Mouse (Mus musculus) G1E (cell line): Measurements from ENCODE around the gene Fam50a. TPM values are rescaled to one million over a fixed set of nuclear protein-coding genes. Genes with fewer than 3 reads are reported as not detected.

Source experiments
- ATAC-seq: 2 replicates; pipeline ENCODE4 v1.8.0; 2016; ENCODE audit warnings: mild to moderate bottlenecking; ENCODE audit not compliant: insufficient number of reproducible peaks, poor library complexity, low FRiP score, severe bottlenecking; ENCODE audit errors: extremely low read depth
- DNase-seq: peaks from one replicate; pipeline ENCODE4 v3.0.0; 2012; ENCODE audit warnings: low spot score
- H3K27me3 ChIP-seq: 2 replicates; pipeline ENCODE4 v1.6.1; 2012; ENCODE audit warnings: mild to moderate bottlenecking, low read length, inconsistent platforms; ENCODE audit not compliant: insufficient read depth
- H3K36me3 ChIP-seq: replicated peaks from 2 replicates; pipeline ENCODE3; 2012; ENCODE audit warnings: mild to moderate bottlenecking, inconsistent platforms
- H3K4me1 ChIP-seq: 2 replicates; pipeline ENCODE4 v1.6.1; 2012; ENCODE audit warnings: low read depth, low read length, inconsistent platforms, mixed read lengths; ENCODE audit not compliant: insufficient read depth
- H3K4me3 ChIP-seq: 2 replicates; pipeline ENCODE4 v1.5.1; 2012; ENCODE audit warnings: low read depth, mild to moderate bottlenecking, inconsistent platforms, low read length, moderate library complexity, mixed read lengths
- H3K9me3 ChIP-seq: replicated peaks from 2 replicates; pipeline ENCODE4 v1.6.1; 2012; ENCODE audit warnings: inconsistent platforms
- CTCF ChIP-seq: IDR thresholded peaks from 2 replicates; pipeline ENCODE4 v1.5.1; 2012; ENCODE audit warnings: low read depth, low read length, inconsistent platforms, mixed read lengths
- GATA1 ChIP-seq: IDR thresholded peaks from 2 replicates; pipeline ENCODE4 v1.6.1; 2012; ENCODE audit warnings: borderline replicate concordance, low read length, inconsistent platforms, mixed read lengths
- GATA2 ChIP-seq: IDR thresholded peaks from 2 replicates; pipeline ENCODE4 v1.6.1; 2012; ENCODE audit warnings: low read depth, low read length, inconsistent platforms, borderline replicate concordance
- POLR2AphosphoS5 ChIP-seq: IDR thresholded peaks from 2 replicates; pipeline ENCODE4 v1.6.1; 2012; ENCODE audit warnings: low read depth, low read length, inconsistent platforms; ENCODE audit not compliant: insufficient replicate concordance
- TAL1 ChIP-seq: conservative IDR thresholded peaks from 2 replicates; pipeline ENCODE4 v1.6.1; 2012; ENCODE audit warnings: low read depth, low read length, inconsistent platforms, mixed read lengths
- polyA plus RNA-seq: library from polyadenylated mRNA; stranded (reverse); fragments of >175 nt; gene quantifications from 2 replicates; pipeline ENCODE4 v1.2.3, GENCODE M21; 2012
- total RNA-seq, 2 experiments: library from RNA; stranded (forward) in 1 of 2; stranded (reverse) in 1 of 2; fragments of 200-1000 nt in 1 of 2; fragments of >200 nt in 1 of 2; fragmentation: Nextera tagmentation in 1 of 2; gene quantifications; 2 replicates each; pipeline ENCODE4 v1.2.3; 2014 to 2017

The Fam50a gene
- total and polyA plus RNA-seq, 3 experiments: 37.9 to 99.8 (median 44.5) TPM

DNA sequence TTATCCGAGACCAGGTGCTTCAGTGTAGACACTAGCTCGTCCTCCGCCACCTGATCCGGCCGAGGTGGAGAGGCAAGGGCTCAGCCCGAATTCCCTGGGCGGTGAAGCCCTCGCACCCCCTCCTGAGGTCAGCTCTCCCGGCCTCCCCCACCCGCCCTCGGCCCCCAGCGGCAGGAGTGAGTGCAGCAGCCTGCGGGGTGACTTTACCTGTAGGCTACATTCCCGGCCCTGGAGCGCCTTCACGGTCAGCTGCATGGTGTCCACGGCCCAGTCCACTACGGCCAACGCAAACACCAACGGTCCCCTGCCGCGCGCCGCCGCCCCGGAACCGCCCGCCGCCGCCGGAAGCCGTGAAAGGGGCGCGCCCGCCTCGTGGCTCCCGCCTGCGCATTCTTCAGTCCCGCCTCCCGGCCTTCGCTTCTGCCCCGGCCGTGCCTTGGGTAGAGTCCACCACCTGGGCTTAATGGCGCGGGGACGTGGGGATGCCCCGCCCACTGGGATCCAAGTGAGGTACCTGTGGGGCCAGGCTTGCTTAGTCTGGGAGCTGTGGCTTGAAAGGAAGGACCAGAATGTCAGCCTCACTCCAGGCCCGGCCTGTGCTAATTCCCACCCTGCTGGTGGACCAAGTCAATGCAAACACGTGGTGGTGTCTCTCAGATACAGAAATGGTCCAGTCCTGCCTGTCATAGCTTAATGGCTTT is 55.5 kb downstream of the Fam50a start:
- DNase-seq: peak; percentile 36

More for the DNA sequence above, 55.5 kb downstream of the Fam50a start:
- peak overlapping the region; percentile 79 for H3K4me3 ChIP-seq
- TF ChIP-seq CTCF: no peak
- TF ChIP-seq GATA2: no peak
- TF ChIP-seq TAL1: no peak
- TF ChIP-seq GATA1: no peak
- TF ChIP-seq POLR2AphosphoS5: no peak
- H3K9me3 ChIP-seq: no peaks in the 10 kb centered on the region
- H3K4me1 ChIP-seq: peaks cover 33% of the 10 kb centered on the region
- ATAC-seq: 0 out of 2 replicates have a peak, but pooled peaks have one; percentile 22
- no peaks in the 10 kb centered on the region for H3K27me3 ChIP-seq
- peaks cover 42% of the 10 kb centered on the region for H3K36me3 ChIP-seq

Other genes with a start within 250 kb of the Fam50a start
- not detected in 2 replicates for gene Opn1mw, start 185.6 kb upstream of the Fam50a start, total RNA-seq (2014; fragmentation: Nextera tagmentation)
- not detected in 2 replicates for gene Opn1mw, start 185.6 kb upstream of the Fam50a start, total RNA-seq (2017)
- gene Opn1mw, start 185.6 kb upstream of the Fam50a start, polyA plus RNA-seq: not detected in 2 replicates
- 40.1 and 44.3 TPM in 2 replicates for gene Mecp2, start 177.7 kb upstream of the Fam50a start, total RNA-seq (2014; fragmentation: Nextera tagmentation)
- 18.1 and 21.2 TPM in 2 replicates for gene Mecp2, start 177.7 kb upstream of the Fam50a start, total RNA-seq (2017)
- 47.7 and 50.3 TPM in 2 replicates for gene Mecp2, start 177.7 kb upstream of the Fam50a start, polyA plus RNA-seq
- not detected in 2 replicates for gene Tex28, start 145.2 kb upstream of the Fam50a start, total RNA-seq (2014; fragmentation: Nextera tagmentation)
- gene Tex28, start 145.2 kb upstream of the Fam50a start, total RNA-seq (2017): not detected in 2 replicates
- gene Tex28, start 145.2 kb upstream of the Fam50a start, polyA plus RNA-seq: not detected in 2 replicates
- gene Tktl1, start 135.8 kb upstream of the Fam50a start, total RNA-seq (2014; fragmentation: Nextera tagmentation): not detected in 2 replicates
- 0.38 and 0.52 TPM in 2 replicates for gene Tktl1, start 135.8 kb upstream of the Fam50a start, total RNA-seq (2017)
- not detected in 2 replicates for gene Tktl1, start 135.8 kb upstream of the Fam50a start, polyA plus RNA-seq
- 91.2 and 93.7 TPM in 2 replicates for gene Flna, start 63.2 kb upstream of the Fam50a start, total RNA-seq (2014; fragmentation: Nextera tagmentation)
- gene Flna, start 63.2 kb upstream of the Fam50a start, total RNA-seq (2017): 172 and 186 TPM in 2 replicates
- gene Flna, start 63.2 kb upstream of the Fam50a start, polyA plus RNA-seq: 41.2 and 47.1 TPM in 2 replicates
- 179 and 186 TPM in 2 replicates for gene Emd, start 58.3 kb upstream of the Fam50a start, total RNA-seq (2014; fragmentation: Nextera tagmentation)
- 77.4 and 84.2 TPM in 2 replicates for gene Emd, start 58.3 kb upstream of the Fam50a start, total RNA-seq (2017)
- 39.7 and 56.5 TPM in 2 replicates for gene Emd, start 58.3 kb upstream of the Fam50a start, polyA plus RNA-seq
- gene Rpl10, start 42.2 kb upstream of the Fam50a start, total RNA-seq (2014; fragmentation: Nextera tagmentation): 3,507 and 3,613 TPM in 2 replicates
- gene Rpl10, start 42.2 kb upstream of the Fam50a start, total RNA-seq (2017): 1,842 and 1,992 TPM in 2 replicates
- gene Rpl10, start 42.2 kb upstream of the Fam50a start, polyA plus RNA-seq: 832 and 1,009 TPM in 2 replicates
- gene Taz, start 31.1 kb upstream of the Fam50a start, total RNA-seq (2014; fragmentation: Nextera tagmentation): 65.1 and 74.6 TPM in 2 replicates
- 31.4 and 43.4 TPM in 2 replicates for gene Taz, start 31.1 kb upstream of the Fam50a start, total RNA-seq (2017)
- gene Taz, start 31.1 kb upstream of the Fam50a start, polyA plus RNA-seq: 27.9 and 29.8 TPM in 2 replicates
- 25.0 and 25.1 TPM in 2 replicates for gene Dnase1l1, start 30.7 kb upstream of the Fam50a start, total RNA-seq (2014; fragmentation: Nextera tagmentation)
- gene Dnase1l1, start 30.7 kb upstream of the Fam50a start, total RNA-seq (2017): 45.4 and 48.7 TPM in 2 replicates
- gene Dnase1l1, start 30.7 kb upstream of the Fam50a start, polyA plus RNA-seq: 0.23 and 0.34 TPM in 2 replicates
- gene Atp6ap1, start 15.9 kb upstream of the Fam50a start, total RNA-seq (2014; fragmentation: Nextera tagmentation): 129 and 137 TPM in 2 replicates
- gene Atp6ap1, start 15.9 kb upstream of the Fam50a start, total RNA-seq (2017): 265 and 297 TPM in 2 replicates
- gene Atp6ap1, start 15.9 kb upstream of the Fam50a start, polyA plus RNA-seq: 10.4 and 11.2 TPM in 2 replicates
- 239 and 405 TPM in 2 replicates for gene Gdi1, start 8.0 kb upstream of the Fam50a start, total RNA-seq (2014; fragmentation: Nextera tagmentation)
- gene Gdi1, start 8.0 kb upstream of the Fam50a start, total RNA-seq (2017): 27.7 and 30.6 TPM in 2 replicates
- 31.8 and 35.0 TPM in 2 replicates for gene Gdi1, start 8.0 kb upstream of the Fam50a start, polyA plus RNA-seq
- gene Plxna3, start 16.0 kb downstream of the Fam50a start, total RNA-seq (2014; fragmentation: Nextera tagmentation): 20.5 and 24.0 TPM in 2 replicates
- gene Plxna3, start 16.0 kb downstream of the Fam50a start, total RNA-seq (2017): 3.0 and 4.6 TPM in 2 replicates
- 18.8 and 19.4 TPM in 2 replicates for gene Plxna3, start 16.0 kb downstream of the Fam50a start, polyA plus RNA-seq
- 36.5 and 47.9 TPM in 2 replicates for gene Lage3, start 40.6 kb downstream of the Fam50a start, total RNA-seq (2014; fragmentation: Nextera tagmentation)
- 32.5 and 36.9 TPM in 2 replicates for gene Lage3, start 40.6 kb downstream of the Fam50a start, total RNA-seq (2017)
- 5.0 and 5.2 TPM in 2 replicates for gene Lage3, start 40.6 kb downstream of the Fam50a start, polyA plus RNA-seq
- gene Ubl4a, start 60.2 kb downstream of the Fam50a start, total RNA-seq (2014; fragmentation: Nextera tagmentation): 29.0 and 31.2 TPM in 2 replicates
- 15.6 and 20.6 TPM in 2 replicates for gene Ubl4a, start 60.2 kb downstream of the Fam50a start, total RNA-seq (2017)
- 16.6 and 26.4 TPM in 2 replicates for gene Ubl4a, start 60.2 kb downstream of the Fam50a start, polyA plus RNA-seq
- 8.5 and 11.0 TPM in 2 replicates for gene Slc10a3, start 60.3 kb downstream of the Fam50a start, total RNA-seq (2014; fragmentation: Nextera tagmentation)
- gene Slc10a3, start 60.3 kb downstream of the Fam50a start, total RNA-seq (2017): 5.2 and 8.7 TPM in 2 replicates
- 1.1 and 1.2 TPM in 2 replicates for gene Slc10a3, start 60.3 kb downstream of the Fam50a start, polyA plus RNA-seq
- gene Fam3a, start 80.2 kb downstream of the Fam50a start, total RNA-seq (2014; fragmentation: Nextera tagmentation): 15.7 and 22.3 TPM in 2 replicates
- gene Fam3a, start 80.2 kb downstream of the Fam50a start, total RNA-seq (2017): 12.5 and 19.1 TPM in 2 replicates
- 3.6 and 7.2 TPM in 2 replicates for gene Fam3a, start 80.2 kb downstream of the Fam50a start, polyA plus RNA-seq
- gene Ikbkg, start 80.3 kb downstream of the Fam50a start, total RNA-seq (2014; fragmentation: Nextera tagmentation): 21.2 and 29.1 TPM in 2 replicates
- 42.3 and 50.9 TPM in 2 replicates for gene Ikbkg, start 80.3 kb downstream of the Fam50a start, total RNA-seq (2017)
- 19.5 and 23.7 TPM in 2 replicates for gene Ikbkg, start 80.3 kb downstream of the Fam50a start, polyA plus RNA-seq
- gene G6pdx, start 116.2 kb downstream of the Fam50a start, total RNA-seq (2014; fragmentation: Nextera tagmentation): 61.5 and 65.0 TPM in 2 replicates
- gene G6pdx, start 116.2 kb downstream of the Fam50a start, total RNA-seq (2017): 40.2 and 40.7 TPM in 2 replicates
- gene G6pdx, start 116.2 kb downstream of the Fam50a start, polyA plus RNA-seq: 6.8 and 13.7 TPM in 2 replicates
- not detected in 2 replicates for gene Gm6880, start 168.4 kb downstream of the Fam50a start, total RNA-seq (2014; fragmentation: Nextera tagmentation)
- not detected in 2 replicates for gene Gm6880, start 168.4 kb downstream of the Fam50a start, total RNA-seq (2017)
- gene Gm6880, start 168.4 kb downstream of the Fam50a start, polyA plus RNA-seq: not detected in 2 replicates